Mouse (Mus musculus) spleen, embryonic (tissue): ENCODE results near the gene Pex14.

Source experiments
- CTCF ChIA-PET: fragments of 350-600 bp; sonication (Branson Sonifier 250); formaldehyde crosslinking; loops from one replicate; lab custom pipeline; 2022; lab: Charles Lee

Pex14 gene

DNA sequence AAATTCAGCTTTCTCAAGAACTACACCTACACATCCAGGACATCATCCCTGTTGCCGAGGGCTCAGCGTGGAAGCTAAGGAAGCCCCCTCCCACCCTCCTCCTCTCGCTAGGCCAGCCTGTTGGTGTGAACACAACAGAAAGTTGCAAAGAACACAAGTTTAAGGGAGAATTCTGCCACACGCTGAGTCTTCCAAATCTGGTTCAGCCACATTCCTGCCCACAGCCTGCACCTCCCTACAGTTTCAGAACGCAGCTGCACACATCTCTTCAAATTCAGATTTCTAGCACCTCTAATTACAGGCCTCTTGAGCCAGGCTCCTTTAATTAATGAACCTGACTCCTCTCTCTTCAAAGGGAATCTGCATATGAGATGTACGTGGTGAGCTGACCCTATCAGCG is 41.4 kb downstream of the Pex14 start:
- CTCF ChIA-PET: no interaction called here

DNA sequence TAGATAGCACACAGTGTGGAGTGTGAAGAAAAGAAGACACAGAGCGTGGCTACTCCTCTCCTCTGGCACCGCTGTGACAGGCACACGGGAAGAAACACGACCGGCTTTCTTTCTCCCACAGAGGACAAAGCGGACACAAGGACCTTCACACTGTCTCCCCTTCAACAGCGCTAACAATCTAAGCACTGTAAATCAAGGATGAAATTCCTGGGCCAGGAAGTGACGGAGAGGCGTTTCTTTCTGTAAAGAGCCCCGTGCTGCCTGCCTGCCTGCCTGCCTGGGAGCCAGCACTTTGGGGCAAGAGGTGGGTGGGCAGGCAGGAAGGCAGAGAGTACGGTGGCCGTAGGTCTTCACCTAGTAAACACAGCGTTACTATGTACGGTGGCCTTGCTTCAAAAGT is 42.2 kb downstream of the Pex14 start:
- CTCF ChIA-PET: no interaction called here

DNA sequence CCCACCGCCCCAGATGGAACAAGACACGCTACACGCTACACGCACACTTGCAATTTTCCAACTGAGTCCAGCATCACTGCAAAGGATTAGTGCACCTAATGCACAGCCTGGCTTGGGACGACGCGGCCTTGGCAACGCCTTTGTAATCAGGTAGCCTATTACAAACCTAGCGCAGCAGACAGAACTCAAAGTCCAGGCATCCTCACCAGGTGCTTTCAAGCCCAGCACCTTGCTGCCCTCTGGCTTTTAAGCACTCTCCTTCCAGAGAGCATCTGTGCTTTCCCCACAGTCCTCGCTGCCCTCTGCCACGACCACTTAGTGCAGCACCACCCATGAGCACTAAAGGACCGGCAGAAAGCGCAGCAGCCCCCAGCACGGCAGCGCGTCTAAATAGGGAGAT is 42.7 kb downstream of the Pex14 start:
- CTCF ChIA-PET: no interaction called here

DNA sequence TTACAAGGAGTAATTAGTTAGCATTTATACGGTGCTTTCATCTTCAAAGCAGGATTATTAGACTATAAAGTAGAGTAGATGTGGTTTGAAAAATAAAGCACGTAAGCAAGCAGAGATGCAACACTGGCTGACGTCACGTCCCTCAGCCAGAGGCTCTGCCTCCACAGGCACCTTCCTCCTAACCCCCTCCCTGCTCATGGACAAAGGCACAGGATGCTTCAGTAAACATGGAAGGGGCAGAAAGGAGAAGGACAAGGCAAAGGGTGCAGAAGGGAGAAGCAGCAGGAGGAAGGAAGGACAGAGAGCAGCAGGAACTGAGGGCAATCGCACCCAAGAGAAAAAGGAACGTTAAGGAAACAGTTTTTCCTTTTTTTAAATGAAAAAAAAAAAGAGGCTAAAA is 43.8 kb downstream of the Pex14 start:
- CTCF ChIA-PET: no interaction called here

DNA sequence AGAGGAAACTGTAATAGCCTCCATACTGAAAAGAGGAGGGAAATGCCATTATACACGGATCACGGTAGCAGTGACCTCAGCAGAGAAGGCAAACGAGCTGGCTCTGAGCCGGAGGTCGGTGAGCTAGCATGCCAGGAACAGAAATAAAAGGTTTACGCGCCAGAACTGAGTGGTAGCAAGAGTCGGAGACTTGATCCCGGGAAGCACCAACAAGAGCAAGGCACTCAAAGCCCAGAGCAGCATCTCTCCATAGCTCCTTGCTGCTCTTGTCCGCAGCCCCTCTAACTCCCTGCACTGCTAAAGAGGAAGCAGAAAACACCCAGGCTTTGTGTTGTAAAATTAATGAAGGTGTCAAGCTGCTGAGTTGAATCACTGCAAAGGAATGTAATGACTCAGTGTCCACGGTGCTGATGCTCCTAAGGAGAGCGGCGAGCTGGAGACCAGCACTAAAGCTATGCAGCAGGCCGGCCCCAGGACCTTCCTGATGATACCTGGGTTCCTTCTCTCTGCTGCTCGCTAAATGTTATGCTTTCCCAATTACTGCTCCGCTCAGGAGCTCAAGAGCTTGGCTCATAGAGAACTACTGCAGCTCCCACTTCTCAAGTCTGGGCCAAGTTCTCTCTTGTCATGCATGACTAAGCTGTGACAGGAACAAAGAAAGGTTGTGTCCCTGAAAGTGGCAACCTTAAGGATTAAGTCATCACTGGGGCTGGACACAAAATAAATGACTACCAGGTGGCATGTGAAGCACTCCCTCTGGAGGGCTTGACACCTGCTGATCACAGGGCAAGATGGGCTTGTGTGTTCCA is 50.1 kb downstream of the Pex14 start:
- CTCF ChIA-PET: no interaction called here

DNA sequence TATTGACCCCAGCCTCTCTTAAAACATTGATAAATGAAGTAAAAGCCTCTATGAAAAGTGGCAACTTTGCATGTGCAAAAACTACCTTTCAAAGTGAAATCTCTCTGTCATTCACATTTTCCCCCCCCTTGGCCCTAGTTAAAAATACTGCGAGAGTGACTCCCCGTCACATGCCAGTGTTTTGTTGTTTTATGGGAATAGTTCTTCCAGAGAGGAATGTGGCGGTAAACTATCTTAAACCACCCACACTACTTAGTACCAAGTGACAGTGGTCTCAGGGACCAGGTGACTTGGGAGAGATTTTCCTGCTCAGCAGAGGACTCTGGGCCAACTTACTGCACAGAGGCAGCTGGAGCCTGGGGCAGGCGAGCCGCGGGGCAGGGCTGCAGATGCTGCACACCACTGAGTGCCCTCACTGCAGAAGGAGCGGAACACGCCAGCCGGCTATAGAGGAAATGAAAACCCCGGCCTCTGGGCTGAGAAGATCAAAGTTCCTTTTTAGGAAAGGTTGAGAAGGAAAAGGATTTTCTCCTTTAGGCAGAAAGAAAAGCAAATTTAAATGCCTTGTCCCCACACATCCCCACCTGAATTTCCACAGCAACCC is 50.9 kb downstream of the Pex14 start:
- CTCF ChIA-PET: no interaction called here

DNA sequence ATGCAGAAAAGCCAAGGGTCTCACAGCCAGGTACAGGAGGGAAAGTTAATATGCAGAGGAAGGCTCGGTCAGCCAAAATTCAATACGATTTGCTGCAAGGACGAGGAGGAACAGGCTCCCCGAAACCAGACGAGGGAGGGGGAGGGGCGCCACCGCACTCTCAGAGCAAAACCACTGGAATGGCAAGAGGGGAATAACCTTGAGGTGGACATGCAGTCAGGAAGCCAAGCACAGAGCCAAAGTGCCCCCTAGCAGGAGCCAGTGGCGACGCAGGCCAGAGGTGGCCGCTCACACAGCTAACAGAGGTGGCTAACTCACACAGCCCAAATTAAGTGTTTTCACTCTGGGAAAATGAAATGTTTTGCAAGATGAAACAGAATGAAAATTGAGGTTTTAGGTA is 52.3 kb downstream of the Pex14 start:
- CTCF ChIA-PET: no interaction called here

DNA sequence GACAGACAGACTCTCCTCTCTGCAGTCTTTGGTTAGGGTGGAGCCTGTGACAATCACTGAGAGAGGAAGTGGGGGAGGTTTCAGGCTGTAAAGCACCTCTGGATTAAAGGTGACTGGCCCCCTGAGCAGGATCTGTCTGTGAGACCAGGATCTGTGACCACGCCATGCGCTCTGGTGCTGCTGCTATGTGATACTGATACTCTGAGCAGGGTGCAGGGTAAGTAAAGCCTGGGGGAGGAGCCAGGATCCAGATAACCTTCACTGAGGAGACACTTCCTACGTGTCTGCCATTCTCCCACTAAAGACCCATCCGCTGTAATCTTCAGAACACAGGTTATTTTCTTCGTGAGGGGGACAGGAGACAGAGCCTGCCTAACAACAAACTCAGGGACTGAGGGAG is 53.8 kb downstream of the Pex14 start:
- CTCF ChIA-PET: interaction anchor here (0.6 kb wide), 1 partner anchor 283 kb away, joined by 5 read pairs; no protein-coding TSS in a partner anchor

DNA sequence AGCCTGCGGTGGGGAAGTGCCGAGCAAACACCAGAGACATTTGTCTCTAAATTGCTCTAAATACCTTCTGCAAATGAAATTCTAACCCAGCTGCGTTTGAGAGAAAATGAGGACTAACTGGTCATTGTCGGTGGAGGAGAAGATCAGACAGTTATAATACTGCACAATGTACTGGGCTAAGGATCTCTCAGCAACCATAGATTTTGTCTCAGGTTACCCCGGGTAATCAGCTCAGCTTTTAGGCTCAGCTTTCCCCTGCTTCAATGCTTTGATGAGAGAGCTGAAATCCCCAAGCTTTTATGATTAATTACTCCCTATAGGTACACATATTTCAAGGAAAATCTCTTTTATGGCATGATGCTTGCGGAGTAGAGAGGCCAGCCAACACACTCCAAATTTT is 59.4 kb downstream of the Pex14 start:
- CTCF ChIA-PET: interaction anchor here (0.6 to 0.7 kb wide), 3 partner anchors 10 to 125 kb away, joined by 3 to 8 read pairs (median 4); no protein-coding TSS in a partner anchor

DNA sequence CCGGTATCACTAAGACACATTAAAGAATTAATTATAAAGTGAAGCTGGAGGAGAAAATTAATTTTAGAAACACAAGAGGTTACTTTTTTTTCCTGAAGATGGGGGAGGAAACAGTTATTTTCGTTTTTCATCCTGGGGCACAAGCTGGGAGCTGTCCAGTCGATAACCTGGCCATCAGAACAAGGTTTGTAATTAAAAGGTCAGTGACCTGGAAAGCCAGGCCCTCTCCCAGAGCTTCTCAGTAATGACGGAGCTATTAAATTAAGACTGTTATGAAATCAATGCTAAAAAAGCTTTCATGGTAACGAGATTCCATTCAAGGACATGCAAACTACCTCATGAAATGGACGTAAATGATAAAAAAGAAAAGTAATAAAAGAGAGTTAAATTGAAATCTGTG is 62.0 kb downstream of the Pex14 start:
- CTCF ChIA-PET: no interaction called here

DNA sequence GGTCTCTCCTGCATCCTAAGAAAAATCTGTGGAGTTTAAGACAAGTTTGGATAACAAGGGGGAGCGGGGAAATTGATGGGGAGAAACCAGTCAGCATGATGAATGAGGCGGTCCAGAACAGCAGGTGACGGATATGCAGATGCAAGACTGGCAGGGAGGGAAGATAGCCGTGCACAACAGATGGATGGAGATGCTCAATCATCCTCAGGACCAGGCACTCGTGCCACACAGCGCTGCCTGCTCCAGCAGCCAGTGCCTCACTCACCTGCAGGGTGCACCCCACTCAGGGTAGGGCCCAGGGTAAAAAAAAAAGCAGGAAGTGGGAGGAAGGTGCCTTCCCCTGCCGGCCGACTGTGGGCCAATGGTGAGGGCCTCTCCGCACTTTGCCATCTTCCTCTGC is 63.1 kb downstream of the Pex14 start:
- CTCF ChIA-PET: no interaction called here

DNA sequence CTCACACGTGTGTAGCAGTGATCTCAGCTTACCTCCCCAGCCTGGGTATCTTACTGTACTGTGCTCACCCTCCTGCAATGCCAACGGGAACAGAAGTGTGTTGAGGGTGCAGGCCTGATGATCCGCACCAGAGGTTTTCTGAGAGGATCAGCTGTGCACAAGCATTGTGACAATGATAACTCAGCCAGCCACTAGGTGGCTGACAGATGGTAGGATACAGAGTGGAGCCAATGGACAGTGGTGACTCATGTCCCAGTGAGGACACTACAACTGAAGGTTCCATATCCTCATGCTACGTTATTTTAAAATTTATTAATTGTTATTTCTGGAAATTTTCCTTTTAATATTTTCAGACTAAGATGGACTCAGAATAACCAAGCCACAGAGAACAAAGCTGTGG is 68.2 kb downstream of the Pex14 start:
- CTCF ChIA-PET: no interaction called here

DNA sequence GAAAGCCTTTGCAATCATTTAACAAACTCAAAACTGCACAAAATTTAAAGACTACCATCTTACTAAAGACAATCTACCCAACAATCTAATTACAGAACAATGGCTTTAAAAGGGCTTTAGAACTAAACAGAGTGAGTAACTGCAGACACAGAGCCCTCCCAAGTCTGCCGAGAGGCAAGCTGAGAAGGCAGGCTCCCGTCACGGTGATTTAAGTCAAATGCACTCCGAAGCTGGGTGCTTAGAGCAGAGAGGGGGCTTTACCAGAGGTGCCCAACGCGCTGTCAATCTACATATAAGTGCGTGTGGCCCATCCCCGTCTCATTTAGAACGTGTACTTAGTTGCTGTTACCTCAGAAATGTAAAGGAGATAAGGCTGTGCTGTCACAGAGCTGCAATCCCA is 72.1 kb downstream of the Pex14 start:
- CTCF ChIA-PET: no interaction called here

DNA sequence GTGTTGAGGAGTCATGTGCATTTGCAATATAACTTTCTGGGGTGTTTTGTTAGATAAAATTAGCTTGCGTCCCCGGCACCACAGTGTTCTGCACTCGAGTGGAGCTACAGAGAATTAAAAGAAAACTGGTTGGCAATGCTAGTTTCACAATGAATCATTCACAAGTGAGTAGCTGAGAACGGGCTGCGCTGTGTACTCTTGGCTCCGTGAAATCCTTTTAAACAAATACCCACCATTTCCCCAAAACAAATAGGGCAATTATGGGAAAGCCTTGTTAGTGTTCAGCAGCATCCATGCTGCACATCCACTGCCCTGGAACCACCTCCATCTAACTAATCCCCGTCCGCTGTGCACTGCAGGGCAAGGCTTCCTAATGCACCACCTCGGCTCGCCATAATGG is 74.4 kb downstream of the Pex14 start:
- CTCF ChIA-PET: no interaction called here

DNA sequence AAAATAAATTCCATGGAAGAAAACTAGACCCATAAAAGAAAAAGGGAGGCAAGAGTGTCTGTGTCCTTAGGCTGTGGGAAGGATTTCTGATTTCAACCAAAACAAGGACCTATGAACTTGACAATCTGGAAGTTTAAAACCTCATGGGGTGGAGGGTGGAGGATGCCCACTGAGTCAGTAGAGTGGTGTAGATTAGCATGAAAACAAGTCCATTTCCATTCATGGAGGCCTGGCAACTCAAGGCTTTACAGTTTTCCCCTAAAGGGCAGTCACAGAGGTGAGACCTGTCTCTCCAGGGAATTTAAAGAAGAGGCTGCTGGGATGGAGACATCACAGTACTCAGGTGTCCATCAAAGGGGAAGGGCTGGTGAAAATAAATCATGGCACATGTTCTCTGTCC is 78.7 kb downstream of the Pex14 start:
- CTCF ChIA-PET: no interaction called here

DNA sequence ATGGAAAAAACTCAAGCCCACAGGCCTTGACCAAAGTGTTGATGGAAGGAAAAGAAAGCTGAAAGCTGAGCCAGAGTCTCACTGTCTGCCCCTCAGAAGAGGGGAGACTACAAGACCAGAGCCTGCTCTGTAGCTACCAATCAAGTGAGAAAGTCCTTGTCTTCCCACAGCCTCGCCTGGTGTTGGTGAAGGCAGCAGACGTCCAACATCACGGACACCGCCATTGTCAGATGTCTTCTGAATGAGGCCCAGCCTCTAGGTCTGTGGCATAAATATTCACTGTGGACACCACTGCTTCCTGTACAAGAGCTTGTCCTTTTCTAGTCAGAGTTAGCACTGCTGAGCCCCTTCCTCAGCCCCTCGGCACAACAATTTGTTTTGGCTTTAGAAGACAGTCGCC is 80.2 kb downstream of the Pex14 start:
- CTCF ChIA-PET: no interaction called here

DNA sequence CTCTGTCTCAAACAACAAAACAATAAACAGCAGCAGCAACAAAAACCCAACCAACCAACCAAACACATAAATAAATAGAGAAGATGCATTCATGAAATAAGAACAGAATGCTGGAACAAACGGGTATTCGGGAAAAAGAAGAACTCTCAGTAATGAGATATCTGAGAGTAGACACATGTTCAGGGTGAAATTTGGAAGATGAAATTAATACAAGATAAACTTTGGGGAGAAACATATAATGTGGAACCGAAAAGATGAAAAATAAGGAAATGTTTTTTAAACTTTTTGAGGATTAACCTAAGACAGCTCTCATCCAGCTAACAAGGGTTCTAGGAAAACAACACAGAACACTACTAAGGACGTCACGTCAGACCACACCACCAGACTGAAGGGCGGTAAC is 92.9 kb downstream of the Pex14 start:
- CTCF ChIA-PET: no interaction called here

DNA sequence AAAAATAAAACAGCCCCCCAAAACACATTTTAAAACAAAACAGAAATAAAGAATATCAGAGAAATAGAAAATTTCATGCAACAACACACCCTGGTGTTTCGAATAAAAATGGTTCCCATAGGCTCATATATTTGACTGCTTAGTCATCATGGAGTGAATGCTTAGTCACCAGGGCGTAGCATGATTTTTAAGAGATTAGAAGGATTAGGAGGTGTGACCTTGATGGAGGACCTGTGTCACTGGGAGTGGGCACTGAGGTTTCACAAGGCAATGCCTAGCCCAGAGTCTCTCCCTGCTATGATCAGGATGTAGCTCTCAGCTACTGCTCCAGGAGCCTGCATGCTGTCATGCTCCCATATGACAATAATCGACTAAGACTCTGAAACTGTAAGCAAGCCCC is 93.6 kb downstream of the Pex14 start:
- CTCF ChIA-PET: no interaction called here

DNA sequence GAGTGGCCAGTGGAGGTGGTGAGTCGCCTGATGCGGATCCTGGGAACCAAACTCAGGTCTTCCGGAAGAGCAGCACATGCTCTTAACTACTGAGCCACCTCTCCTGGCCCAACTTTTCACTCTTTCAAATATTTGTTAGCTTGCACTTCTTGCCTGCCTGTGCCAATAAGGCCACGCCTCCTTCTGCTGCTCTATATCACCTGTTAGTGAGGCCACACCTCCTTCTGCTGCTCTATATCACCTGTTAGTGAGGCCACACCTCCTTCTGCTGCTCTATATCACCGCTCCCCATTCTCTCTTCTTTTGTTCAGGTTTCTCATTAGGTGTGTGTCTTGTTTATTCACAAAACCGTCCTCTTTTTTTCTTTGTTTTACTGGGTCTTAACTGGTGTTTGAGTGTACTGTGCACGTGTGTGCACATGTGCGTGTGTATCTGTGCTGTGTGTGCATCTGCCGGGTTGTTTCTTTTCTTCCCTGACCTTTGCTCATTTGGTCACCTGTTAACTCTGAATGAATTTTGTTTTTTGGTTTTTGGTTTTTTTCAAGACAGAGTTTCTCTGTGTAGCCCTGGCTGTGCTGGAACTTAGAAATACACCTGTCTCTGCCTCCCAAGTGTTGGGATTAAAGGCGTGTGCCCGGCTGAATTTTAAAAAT is 97.1 kb downstream of the Pex14 start:
- CTCF ChIA-PET: no interaction called here

DNA sequence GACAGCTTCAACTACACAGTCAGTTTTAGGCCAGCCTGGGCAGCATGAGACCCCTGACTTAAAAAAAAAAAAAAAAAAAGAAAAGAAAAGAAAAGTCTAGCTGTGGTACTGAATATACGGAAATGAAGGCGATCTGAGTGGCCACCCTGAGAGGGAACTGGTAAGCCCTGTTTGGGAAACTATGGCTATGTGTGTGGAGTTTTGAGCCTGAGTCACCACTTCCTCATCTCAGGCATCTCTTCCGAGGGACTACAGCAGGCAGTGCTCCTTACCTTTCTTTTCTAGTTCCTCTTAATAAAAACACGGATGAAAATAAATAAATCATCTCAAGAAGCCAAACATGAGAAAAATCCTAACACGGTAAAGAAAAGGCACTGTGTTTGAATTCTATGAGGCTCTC is 98.2 kb downstream of the Pex14 start:
- CTCF ChIA-PET: no interaction called here

DNA sequence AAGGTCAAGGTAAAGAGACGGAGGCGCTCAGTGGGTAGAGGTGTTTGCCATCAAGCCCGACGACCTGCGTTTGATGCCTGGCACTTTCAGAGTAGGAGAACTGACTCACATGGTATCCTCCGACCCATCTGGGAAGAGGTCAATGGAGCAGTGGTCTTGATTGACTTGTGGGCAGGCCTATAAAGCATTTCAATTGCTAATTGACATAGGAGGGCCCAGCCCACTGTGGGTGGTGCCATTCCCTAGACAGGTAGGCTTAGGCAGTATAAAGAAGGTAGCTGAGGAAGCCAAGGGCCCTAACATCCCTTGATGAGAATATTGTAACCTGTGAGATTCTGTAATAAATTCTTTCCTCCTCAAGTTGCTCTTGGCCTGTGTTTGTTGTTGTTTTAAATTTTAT is 98.9 kb downstream of the Pex14 start:
- CTCF ChIA-PET: no interaction called here

DNA sequence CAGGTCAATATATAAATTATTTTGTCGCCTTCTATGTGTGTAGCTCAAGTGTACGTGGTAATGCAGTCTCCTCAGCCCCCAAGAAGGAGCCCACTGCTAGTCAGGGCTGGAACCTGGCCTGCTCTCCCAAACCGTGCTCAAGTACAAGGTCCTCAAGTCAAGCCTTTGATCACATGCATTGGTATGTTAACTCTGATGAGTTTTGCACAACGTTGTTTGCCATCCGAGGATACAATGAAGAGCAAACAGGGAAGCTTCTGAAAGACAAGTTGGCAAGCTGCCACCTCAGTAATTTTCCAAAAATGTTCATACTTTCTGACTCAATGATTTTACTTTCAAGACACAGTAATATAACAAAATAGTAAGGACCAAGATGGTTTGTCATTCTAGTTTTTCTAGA is 105.7 kb downstream of the Pex14 start:
- CTCF ChIA-PET: no interaction called here

DNA sequence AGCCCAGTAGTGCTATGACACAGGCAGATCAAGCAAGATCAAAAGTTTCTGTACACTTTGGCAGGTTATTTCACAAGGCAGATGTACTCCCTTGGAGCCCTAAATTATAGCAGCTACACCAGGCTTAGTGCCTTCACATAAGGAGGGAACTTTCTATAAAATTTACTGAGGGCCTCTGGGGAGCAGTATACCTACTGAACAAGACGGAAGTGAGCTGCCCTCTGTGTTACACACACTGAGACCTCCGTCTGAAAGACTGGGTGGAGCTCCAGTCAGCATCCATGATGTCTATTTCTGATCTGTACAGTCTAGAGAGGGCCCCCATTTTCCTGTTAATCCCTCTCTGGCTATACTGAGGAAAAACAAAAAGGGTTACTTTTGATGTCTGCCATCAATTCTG is 109.6 kb downstream of the Pex14 start:
- CTCF ChIA-PET: no interaction called here
